7 mouse cellular contexts compared by ENCODE assay signal in genomic region chr5:136115891-136116783, GRCm38 (mm10). TPM values are rescaled to one million over a fixed set of nuclear protein-coding genes. Genes with fewer than 3 reads are reported as not detected.
DNase-seq lines count a peak whose midpoint lies in the region; ATAC-seq lines count a peak whose summit lies in the region.

Gene Polr2j (plus strand): TSS chr5:136116631.

- no peak within 1 kb of the TSS for H3K27ac ChIP-seq in embryonic facial prominence, embryonic 11.5 days (replicated peaks; ENCODE audit: low read depth, low read length)
- H3K27ac ChIP-seq in limb, embryonic 11.5 days (replicated peaks; ENCODE audit: low read depth, low read length), result no peak within 1 kb of the TSS
- H3K27ac ChIP-seq in midbrain, embryonic 14.5 days (replicated peaks; ENCODE audit: low read depth, low read length), result peak within 1 kb of the TSS; percentile 70; the same call in 1 of the 2 replicates

- ATAC-seq in embryonic facial prominence, embryonic 11.5 days (replicated peaks; ENCODE audit: insufficient number of reproducible peaks, low FRiP score, low TSS enrichment, low read depth), result peak; percentile 92
- peak; percentile 85 for ATAC-seq in limb, embryonic 11.5 days (ENCODE audit: insufficient number of reproducible peaks, low FRiP score, low TSS enrichment, low read depth)
- peak; percentile 92 for ATAC-seq in midbrain, embryonic 14.5 days (ENCODE audit: low FRiP score, low TSS enrichment)

- peak within 1 kb of the TSS; percentile 93 for H3K4me3 ChIP-seq in embryonic facial prominence, embryonic 11.5 days (ENCODE audit: low read depth, low read length)
- H3K4me3 ChIP-seq in limb, embryonic 11.5 days (ENCODE audit: low read depth, low read length), result peak within 1 kb of the TSS; percentile 91
- peak within 1 kb of the TSS; percentile 78 for H3K4me3 ChIP-seq in midbrain, embryonic 14.5 days (replicated peaks; ENCODE audit: low read depth, low read length)

- 0 out of 2 replicates have a peak, but pooled peaks cover 7% of the 10 kb centered on the region for H3K4me1 ChIP-seq in embryonic facial prominence, embryonic 11.5 days (ENCODE audit: control insufficient read depth, insufficient read depth, low read length)
- peaks cover 11% of the 10 kb centered on the region for H3K4me1 ChIP-seq in limb, embryonic 11.5 days (ENCODE audit: control insufficient read depth, insufficient read depth, low read length)
- peaks cover 14% of the 10 kb centered on the region for H3K4me1 ChIP-seq in midbrain, embryonic 14.5 days (ENCODE audit: control insufficient read depth, insufficient read depth, low read length)

- H3K27me3 ChIP-seq in embryonic facial prominence, embryonic 11.5 days (ENCODE audit: control insufficient read depth, insufficient read depth, low read length), result no peaks in the 10 kb centered on the region
- no peaks in the 10 kb centered on the region for H3K27me3 ChIP-seq in limb, embryonic 11.5 days (ENCODE audit: control insufficient read depth, insufficient read depth, low read length)
- no peaks in the 10 kb centered on the region for H3K27me3 ChIP-seq in midbrain, embryonic 14.5 days (ENCODE audit: control insufficient read depth, insufficient read depth, low read length)

- H3K9ac ChIP-seq in embryonic facial prominence, embryonic 11.5 days (replicated peaks; ENCODE audit: low read length), result peak within 1 kb of the TSS; percentile 87
- peak within 1 kb of the TSS; percentile 85 for H3K9ac ChIP-seq in limb, embryonic 11.5 days (ENCODE audit: low read length)
- H3K9ac ChIP-seq in midbrain, embryonic 14.5 days (replicated peaks; ENCODE audit: low read length), result peak within 1 kb of the TSS; percentile 74

- H3K36me3 ChIP-seq in embryonic facial prominence, embryonic 11.5 days (replicated peaks; ENCODE audit: control insufficient read depth, insufficient read depth, low read depth, low read length), result peaks cover 2% of the 10 kb centered on the region
- H3K36me3 ChIP-seq in limb, embryonic 11.5 days (ENCODE audit: control insufficient read depth, insufficient read depth, low read length), result peaks cover 8% of the 10 kb centered on the region
- H3K36me3 ChIP-seq in midbrain, embryonic 14.5 days (ENCODE audit: control insufficient read depth, insufficient read depth, low read length), result peaks cover 13% of the 10 kb centered on the region

- H3K9me3 ChIP-seq in embryonic facial prominence, embryonic 11.5 days (replicated peaks; ENCODE audit: control insufficient read depth, low read length), result no peaks in the 10 kb centered on the region
- no peaks in the 10 kb centered on the region for H3K9me3 ChIP-seq in limb, embryonic 11.5 days (ENCODE audit: control insufficient read depth, low read length)
- no peaks in the 10 kb centered on the region for H3K9me3 ChIP-seq in midbrain, embryonic 14.5 days (ENCODE audit: control insufficient read depth, low read length)

- 3% methylated on average over 42 of the region's 42 CpGs for WGBS in embryonic facial prominence, embryonic 11.5 days
- WGBS in limb, embryonic 11.5 days, result 3% methylated on average over 42 of the region's 42 CpGs
- 3% methylated on average over 42 of the region's 42 CpGs for WGBS in midbrain, embryonic 14.5 days

- peak within 1 kb of the TSS; percentile 84 for H3K4me2 ChIP-seq in embryonic facial prominence, embryonic 11.5 days (ENCODE audit: low read depth, low read length)
- peak within 1 kb of the TSS; percentile 86 for H3K4me2 ChIP-seq in limb, embryonic 11.5 days (ENCODE audit: low read depth, severe bottlenecking)
- peak within 1 kb of the TSS; percentile 88 for H3K4me2 ChIP-seq in midbrain, embryonic 14.5 days (ENCODE audit: low read length)

- DNase-seq in adrenal gland, postnatal 14 days, result peak; percentile 99
- peak; percentile 99 for DNase-seq in embryonic facial prominence, embryonic 11.5 days (ENCODE audit: low spot score)
- peak; percentile 99 for DNase-seq in heart, adult 11 months
- DNase-seq in kidney, adult 18-20 months, result peak; percentile 97
- DNase-seq in limb, embryonic 11.5 days (ENCODE audit: low spot score), result peak; percentile 99
- peak; percentile 99 for DNase-seq in midbrain, embryonic 14.5 days
- peak; percentile 91 to 98 for DNase-seq in spleen, adult 18-20 months

RNA-seq across cellular contexts. Expression of gene Polr2j, which starts in this region (rescaled TPM):
- 82.7 and 86.4 TPM in 2 replicates for total RNA-seq in adrenal gland, postnatal 14 days (2021)
- 266 and 267 TPM in 2 replicates for polyA plus RNA-seq in embryonic facial prominence, embryonic 11.5 days (2014; fragmentation: Nextera tagmentation; extraction: Ambion mirVana)
- polyA plus RNA-seq in limb, embryonic 11.5 days (2014; fragmentation: Nextera tagmentation; extraction: Ambion mirVana), result 274 and 281 TPM in 2 replicates
- 233 and 265 TPM in 2 replicates for polyA plus RNA-seq in midbrain, embryonic 14.5 days (2014; fragmentation: Nextera tagmentation; extraction: Ambion mirVana)
